Mouse (Mus musculus): ENCODE data around the gene Otud1. TPM values are rescaled to one million over a fixed set of nuclear protein-coding genes. Genes with fewer than 3 reads are reported as not detected.
A peak's percentile ranks its signal among the peaks of the same experiment; 100 is the strongest.

The Otud1 gene
- total RNA-seq (2021): 10 to 100 TPM; 18.7 to 29.6 TPM

DNA sequence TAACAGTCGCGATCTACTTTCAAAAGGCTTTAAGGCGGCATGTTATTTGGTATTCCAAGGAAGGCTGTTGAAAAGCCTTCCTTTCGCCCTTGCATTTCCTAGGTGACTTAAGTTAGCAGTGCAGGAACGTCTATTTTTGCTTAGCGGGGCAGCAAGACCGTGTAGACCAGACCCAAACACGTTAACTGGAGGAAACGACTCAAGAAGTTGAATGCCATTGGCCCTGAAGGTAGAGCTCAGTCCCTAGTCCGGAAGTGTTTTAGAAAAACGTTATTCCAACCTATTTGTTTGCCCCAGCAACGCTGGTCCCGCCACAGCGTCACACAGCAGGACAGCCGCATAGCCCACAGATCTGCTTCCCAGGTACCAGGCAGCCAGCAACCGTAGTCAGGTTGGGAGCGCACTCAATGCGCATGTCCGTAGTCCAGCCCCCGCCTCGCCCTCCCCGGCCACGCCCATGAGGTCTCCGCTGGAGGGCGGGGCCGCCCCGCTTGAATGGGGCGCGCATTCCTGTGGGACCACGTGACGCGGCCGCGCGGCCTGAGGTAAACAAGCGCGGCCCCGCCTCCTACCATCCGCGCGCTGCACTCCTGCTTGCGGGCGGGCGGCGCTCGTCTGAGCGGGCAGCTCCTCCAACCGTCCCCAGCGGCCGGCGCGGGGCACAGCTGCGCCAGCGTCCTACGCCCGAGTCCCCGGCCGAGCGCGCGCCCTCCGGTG is at the start of gene Otud1:
Otud1 (plus strand) TSS at position 595 of the 717 bp plus-strand sequence.
- DNase-seq: peak; percentile 95 to 96
- intact Hi-C loops (cut with DNase I): loop anchor here (5.0 to 10.0 kb wide), 2 partner anchors 45 to 983 kb away; partner anchors contain the start of genes Bmi1 and Commd3

DNA sequence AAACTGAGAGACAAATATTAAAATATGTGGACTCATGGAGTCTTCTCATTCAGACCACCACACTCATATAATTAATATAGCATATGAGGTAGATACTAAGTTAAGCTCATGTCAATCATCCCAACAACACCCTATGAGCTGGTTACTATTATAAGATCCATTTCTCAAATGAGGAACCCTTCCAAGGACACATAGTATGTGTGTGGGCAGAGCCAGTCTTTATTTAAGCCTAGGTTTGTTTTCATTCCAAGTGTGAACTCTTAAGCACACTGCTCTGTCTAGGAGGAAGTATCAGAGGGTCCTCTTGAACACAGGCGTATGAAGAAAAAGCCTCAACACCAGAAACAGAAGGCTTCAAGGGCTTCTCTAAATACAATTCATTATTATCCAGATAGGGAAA is 49.7 kb upstream of the Otud1 start:
- DNase-seq: no peak
- intact Hi-C loops (cut with DNase I): no loop called here

DNA sequence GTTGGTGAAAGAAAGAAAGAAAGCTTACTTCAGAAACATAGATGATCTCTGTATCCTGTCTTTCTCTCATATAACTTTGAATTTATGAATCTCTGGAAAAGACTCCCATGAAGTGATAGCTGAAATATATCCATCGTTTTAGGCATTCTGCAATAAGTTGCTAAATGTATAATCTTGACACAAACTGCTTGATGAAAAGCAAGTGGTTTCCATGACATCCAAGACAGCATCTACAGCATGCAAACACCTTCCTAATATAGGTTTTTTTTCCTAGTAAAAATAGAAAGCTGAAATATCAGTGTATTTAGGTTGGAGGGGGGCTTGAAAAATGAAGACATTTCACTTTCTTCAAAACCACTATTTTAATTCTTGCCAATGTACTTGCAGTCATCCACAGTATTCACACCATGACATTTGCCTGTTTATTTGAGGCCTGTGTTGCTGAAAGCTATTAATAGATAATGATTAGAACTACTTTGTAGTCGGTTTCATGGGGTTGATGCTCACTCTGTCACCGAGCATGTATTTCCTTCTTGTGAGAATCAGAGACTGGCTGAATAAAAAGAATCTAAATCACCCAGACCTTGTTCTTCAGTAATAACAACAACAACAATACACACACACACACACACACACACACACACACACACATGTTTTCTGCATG is 49.0 kb upstream of the Otud1 start:
- intact Hi-C loops (cut with DNase I): no loop called here
- no peak for DNase-seq

DNA sequence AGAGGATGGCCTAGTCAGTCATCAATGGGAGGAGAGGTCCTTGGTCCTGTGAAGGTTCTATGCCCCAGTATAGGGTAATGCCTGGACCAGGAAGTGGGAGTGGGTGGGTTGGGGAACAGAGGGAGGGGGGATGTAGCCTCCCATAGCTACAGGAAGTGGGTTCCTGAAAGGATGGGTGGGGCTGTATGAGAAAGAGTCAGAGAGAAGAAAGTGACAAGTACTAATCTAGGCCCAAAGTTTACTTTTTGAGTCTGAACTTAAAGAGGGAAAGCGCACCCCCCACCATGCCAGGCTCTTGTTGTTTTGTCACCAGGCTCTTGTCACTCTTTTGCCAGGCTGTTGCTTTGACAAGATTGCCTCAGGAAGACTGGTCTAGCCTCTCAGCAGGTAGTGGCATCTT is 35.5 kb upstream of the Otud1 start:
- no peak for DNase-seq
- intact Hi-C loops (cut with DNase I): no loop called here

DNA sequence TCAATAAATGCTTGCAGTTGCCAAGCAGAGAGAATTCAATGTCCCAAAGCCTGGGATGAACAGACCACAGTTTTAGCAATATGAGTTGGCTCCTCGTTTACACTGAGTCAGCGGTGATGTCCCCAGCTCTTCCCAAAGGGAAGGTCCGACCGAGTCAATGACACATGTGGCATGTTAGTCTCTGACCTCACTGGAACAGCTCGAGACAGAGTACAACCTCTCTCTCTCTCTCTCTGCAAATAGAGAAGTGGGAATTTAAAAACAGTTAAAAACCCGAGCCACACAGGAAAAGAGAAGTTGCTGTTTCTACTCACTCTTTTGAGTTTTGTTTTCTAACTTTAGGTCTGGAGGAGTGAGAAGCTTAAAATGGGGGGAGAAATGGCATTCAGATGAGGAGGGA is 30.5 kb upstream of the Otud1 start:
- intact Hi-C loops (cut with DNase I): no loop called here

DNA sequence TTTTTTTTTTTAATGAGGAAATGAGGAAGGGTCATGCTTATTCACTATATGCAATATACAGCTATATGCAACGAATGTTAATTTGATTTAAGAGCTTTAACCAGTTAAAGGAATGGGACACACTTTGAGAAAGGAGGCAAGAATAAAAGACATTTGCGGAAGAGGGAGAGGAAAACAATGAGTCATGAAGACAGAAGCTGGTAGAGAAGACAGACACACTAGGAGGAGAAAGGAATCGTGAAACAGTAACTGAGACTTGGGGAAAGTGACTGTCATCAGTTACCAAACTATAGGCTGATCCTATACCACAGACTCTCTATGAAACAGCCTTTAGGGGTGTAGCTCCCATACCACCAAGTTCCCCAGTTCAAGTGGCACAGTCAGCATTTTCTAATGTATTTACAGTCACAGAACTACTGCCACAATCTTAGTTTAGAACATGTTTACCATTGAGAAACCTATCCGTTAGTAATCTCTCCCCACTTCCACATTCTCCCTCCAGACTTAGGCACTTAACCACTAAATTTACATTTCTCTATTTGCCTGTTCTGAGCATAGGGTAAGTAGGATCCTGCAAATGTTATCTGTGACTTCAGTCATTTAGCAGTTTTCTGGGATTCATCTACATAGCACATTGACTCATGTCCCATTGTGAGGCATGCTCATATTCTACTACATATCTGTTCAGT is 29.5 kb upstream of the Otud1 start:
- intact Hi-C loops (cut with DNase I): no loop called here
- no peak for DNase-seq

More for the DNA sequence above, 30.5 kb upstream of the Otud1 start:
- no peak for DNase-seq

DNA sequence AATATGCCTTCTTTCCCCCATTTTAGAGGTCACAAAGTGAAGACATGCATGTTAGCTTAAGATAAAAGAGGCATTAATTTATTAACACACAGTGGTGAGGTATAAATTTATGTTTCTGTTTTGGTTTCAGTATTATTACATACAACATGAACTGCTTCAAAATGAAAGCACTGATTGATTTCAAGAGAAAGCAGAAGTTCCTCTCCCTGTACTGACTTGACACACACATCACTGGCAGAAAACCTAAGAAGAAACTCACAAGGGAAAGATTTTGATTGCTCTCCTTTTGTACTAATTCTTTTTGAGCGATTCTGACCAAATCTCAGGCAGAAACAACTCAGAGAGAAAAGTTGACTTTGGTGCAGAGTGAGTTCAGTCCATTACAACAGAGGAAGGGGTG is 27.0 kb upstream of the Otud1 start:
- no peak for DNase-seq
- intact Hi-C loops (cut with DNase I): no loop called here

DNA sequence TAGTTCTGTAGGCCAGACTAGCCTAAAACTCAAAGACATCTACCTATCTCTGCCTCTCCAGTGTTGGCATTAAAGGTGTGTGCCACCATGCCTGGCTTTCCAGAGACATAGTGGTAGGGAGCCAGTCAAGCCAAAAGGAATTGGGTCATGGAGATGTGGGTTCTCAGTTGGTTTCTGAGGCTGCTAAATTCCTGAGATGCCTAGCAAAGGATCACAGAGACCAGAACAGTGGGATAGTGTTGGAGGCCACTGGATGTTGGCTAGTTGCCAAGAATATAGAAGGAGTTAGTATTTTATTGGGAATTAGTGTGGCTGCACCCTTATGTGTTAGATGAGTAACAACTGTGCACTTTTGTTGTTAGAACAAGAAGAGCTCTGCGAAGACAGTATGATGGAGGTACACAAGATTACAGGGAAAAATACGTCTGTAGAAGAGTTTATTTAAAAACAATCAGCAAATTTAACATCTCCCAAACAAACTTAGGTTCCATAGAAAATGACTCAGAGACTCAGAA is 24.1 kb upstream of the Otud1 start:
- DNase-seq: no peak
- intact Hi-C loops (cut with DNase I): no loop called here

GRCm38 (mm10) chr2:19645182-19645581 is 12.4 kb upstream of the Otud1 start:
- DNase-seq: no peak
- intact Hi-C loops (cut with DNase I): no loop called here

DNA sequence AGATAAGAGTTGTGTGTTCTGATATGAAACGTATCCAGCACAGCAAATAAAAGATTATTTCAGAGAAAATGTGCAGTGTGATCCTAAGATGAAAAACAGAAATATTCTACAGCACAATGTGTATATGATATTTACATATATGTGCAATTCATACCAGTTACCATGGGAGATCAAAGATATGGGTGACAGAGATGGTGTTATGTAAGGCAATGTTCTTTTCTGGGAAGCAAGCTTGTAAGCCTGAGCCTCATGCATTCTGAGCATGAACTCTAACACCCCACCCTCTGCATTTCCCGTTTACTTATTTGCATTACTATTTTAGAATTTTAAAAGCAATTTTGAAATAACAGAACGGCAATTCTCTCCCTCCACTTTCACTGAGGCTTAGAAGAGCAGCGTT is 11.4 kb upstream of the Otud1 start:
- intact Hi-C loops (cut with DNase I): no loop called here
- DNase-seq: no peak

DNA sequence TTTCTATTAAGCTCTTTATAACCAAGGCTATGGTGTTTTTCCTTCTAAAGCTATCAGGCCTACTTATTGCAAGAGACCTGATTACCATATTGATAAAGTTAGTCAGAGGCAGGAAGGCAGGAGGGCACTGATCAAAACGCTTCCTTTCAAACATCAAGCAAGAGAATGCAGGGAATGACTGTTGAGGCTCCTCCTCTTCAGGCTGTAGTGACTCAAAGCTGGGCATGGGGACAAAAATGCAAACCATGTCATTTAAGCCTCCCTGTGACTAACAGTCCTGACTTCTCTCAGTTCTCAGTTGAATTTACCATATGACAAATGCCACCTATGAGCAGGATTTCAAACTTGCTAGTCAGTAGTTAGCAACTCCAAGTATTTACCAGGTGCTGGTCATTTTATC is 10.6 kb upstream of the Otud1 start:
- intact Hi-C loops (cut with DNase I): no loop called here
- DNase-seq: peak; percentile 26 to 30

DNA sequence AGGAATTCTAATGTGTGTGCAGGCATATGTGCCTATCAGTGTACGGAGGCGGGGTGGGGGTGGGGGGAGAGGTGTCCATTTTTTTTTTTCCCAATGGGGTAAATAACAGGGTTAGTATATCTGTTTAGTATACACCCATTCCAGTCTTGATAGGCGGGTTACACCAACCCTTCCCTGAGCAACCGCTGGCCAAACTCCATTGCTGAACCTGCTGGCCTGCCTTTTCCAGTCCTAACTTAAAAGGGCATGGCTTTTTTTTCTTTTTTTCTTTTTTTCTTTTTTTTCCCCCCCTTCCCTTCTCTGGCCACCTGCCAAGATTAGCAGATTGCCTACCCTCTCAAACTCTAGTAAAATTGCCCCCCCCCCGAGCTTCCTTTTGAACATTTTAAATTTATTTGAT is 1.1 kb upstream of the Otud1 start:
- no peak for DNase-seq
- intact Hi-C loops (cut with DNase I): loop anchor here (5.0 to 10.0 kb wide), 2 partner anchors 46 to 982 kb away; partner anchors contain the start of genes Bmi1 and Commd3

DNA sequence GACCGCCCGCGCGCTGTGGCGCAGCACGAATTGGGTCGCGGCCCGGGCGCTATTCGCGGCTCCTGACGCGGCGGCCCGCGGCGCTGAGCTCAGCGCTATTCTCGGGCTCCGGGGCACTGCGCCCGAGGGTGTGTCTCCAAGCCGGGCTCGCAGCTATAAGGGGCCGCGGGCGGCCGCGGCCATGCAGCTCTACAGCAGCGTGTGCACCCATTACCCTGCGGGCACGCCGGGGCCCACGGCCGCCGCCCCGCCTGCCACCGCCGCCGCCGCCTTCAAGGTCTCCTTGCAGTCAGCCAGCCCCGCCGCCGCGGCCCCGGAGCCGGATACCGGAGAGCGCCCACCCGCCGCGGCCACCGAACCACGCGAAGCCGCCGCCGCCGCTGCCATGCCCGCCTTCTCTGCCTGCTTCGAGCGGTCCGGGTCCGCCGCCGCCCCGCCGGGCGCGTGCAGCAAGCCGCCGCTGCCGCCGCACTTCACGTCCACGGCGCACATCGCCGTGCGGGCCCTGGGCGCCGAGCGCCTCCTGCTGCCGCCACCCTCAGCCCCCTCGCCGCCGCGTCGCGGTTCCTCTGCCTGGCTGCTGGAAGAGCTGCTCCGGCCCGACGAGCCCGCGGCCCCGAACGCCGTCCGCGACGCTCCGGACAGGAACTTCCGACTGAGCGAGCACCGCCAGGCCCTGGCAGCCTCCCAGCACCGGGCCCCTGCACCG is 483 bp downstream of the Otud1 start:
- intact Hi-C loops (cut with DNase I): loop anchor here (2.0 to 10.0 kb wide), 5 partner anchors 44 to 983 kb away; partner anchors contain the start of genes 4921504E06Rik, Bmi1 and Commd3
- DNase-seq: peak; percentile 65 to 78

GRCm38 (mm10) chr2:19658661-19659384 is 1.3 kb downstream of the Otud1 start:
- intact Hi-C loops (cut with DNase I): loop anchor here (2.0 to 10.0 kb wide), 5 partner anchors 43 to 984 kb away; partner anchors contain the start of genes 4921504E06Rik, Bmi1 and Commd3
- DNase-seq: peak; percentile 51 to 72

- DNase-seq: no peak
- intact Hi-C loops (cut with DNase I): no loop called here
Measured at GRCm38 (mm10) chr2:19660875-19661274, 3.3 kb downstream of the Otud1 start.

- intact Hi-C loops (cut with DNase I): no loop called here
- DNase-seq: peak in 1 of 2 experiments; percentile 14
Measured at GRCm38 (mm10) chr2:19663146-19663848, 5.7 kb downstream of the Otud1 start.

GRCm38 (mm10) chr2:19664147-19664546 is 6.6 kb downstream of the Otud1 start:
- DNase-seq: no peak
- intact Hi-C loops (cut with DNase I): no loop called here

DNA sequence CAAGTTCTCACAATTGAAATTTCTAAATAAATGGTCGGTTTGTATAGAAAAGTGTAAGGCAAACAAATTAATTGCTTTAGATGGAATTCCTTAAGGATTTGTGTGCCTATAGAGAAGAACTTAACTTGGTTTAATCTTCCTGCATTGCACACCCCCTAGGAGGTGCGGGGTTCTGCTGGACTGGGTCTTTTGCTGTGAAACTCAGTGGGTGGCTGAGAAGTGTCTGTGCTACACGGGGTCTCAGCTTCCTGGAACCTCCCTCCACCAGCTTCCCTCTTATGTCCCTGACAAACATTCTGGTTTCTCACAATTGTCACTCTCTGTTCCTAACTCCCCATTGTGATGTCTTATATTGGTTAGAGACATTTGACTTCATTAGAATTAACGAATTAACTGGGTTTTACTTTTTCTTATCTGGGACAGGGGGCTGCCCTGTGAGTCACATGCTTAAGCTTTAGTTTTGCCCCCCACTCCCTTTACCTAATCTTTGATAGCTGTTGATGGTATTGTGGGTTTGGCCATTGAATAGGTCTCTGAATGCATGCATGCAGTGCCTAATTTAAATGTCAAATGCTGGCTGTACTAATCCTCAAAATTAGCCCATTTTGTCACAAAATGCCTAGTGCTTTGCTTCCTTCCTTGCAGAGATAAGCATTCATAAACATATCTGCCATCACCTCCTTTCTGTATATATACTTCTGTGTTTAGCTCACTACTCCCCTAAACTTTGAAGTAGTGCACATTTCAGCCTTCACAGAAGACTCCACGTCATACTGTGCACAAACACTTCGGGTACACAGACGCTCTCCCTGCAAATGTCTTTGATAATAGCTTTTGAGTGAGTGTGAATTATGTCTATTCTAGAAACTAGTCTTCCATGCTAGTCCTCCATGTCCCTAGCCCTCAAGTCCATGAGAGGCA is 7.3 kb downstream of the Otud1 start:
- intact Hi-C loops (cut with DNase I): no loop called here
- DNase-seq: no peak

Data from heart, postnatal 36 days (tissue).